Mouse (Mus musculus): ENCODE results near the gene Spint2. TPM values are rescaled to one million over a fixed set of nuclear protein-coding genes. Genes with fewer than 3 reads are reported as not detected.

The Spint2 gene
- total RNA-seq, 2 experiments from 2014 or later, result 33.2 to 36.6 TPM

Other genes with a start within 250 kb of the Spint2 start
- gene Ryr1, start 156.7 kb downstream of the Spint2 start, total RNA-seq (2021), result 10 to 100 TPM; 11.2 to 44.9 TPM
- gene Rasgrp4, start 147.1 kb downstream of the Spint2 start, total RNA-seq (2021), result 1 to 10 TPM; 2.1 to 2.2 TPM
- 10 to 100 TPM; 12.9 to 17.3 TPM for gene Fam98c, start 125.7 kb downstream of the Spint2 start, total RNA-seq (2021)
- 1 to 10 TPM in 1 of 2 experiments, under 1 TPM in 1; 0.69 to 1.3 TPM for gene Ggn, start 111.7 kb downstream of the Spint2 start, total RNA-seq (2021)
- gene Spred3, start 111.5 kb downstream of the Spint2 start, total RNA-seq (2021), result 1 to 10 TPM; 4.8 to 9.6 TPM
- gene Psmd8, start 101.2 kb downstream of the Spint2 start, total RNA-seq (2021), result 100 to 1,000 TPM; 214 to 221 TPM
- gene Catsperg1, start 67.9 kb downstream of the Spint2 start, total RNA-seq (2021), result under 1 TPM; 0.42 to 0.61 TPM
- 1 to 10 TPM; 3.7 to 4.6 TPM for gene Kcnk6, start 49.4 kb downstream of the Spint2 start, total RNA-seq (2021)
- gene Yif1b, start 43.6 kb downstream of the Spint2 start, total RNA-seq (2021), result 10 to 100 TPM; 77.2 to 81.7 TPM
- gene 2200002D01Rik, start 33.4 kb downstream of the Spint2 start, total RNA-seq (2021), result 1 to 10 TPM; 2.0 to 2.4 TPM
- gene Ppp1r14a, start 7.4 kb upstream of the Spint2 start, total RNA-seq (2021), result 10 to 100 TPM; 13.8 to 14.3 TPM
- gene Dpf1, start 22.0 kb upstream of the Spint2 start, total RNA-seq (2021), result 1 to 10 TPM; 1.4 to 2.6 TPM
- gene Sipa1l3, start 236.7 kb upstream of the Spint2 start, total RNA-seq (2021), result 10 to 100 TPM; 26.9 to 47.2 TPM